Mouse (Mus musculus) forebrain, embryonic 13.5 days (tissue): ENCODE results near the gene Alg14. TPM values are rescaled to one million over a fixed set of nuclear protein-coding genes. Genes with fewer than 3 reads are reported as not detected.

ENCODE experiments used
- ATAC-seq: fragments of 200-750 bp; cut with Nextera tagmentation; 2 replicates; pipeline ENCODE4 v1.8.0; 2017
- H3K27ac ChIP-seq: fragments of 300-500 bp; sonication (generic); 2 replicates; pipeline ENCODE4 v1.5.1; 2015; ENCODE audit warnings: inconsistent platforms, mild to moderate bottlenecking, moderate library complexity
- H3K27me3 ChIP-seq: fragments of 300-500 bp; sonication (generic); 2 replicates; pipeline ENCODE4 v1.6.1; 2015; ENCODE audit warnings: mild to moderate bottlenecking, inconsistent platforms
- H3K36me3 ChIP-seq: fragments of 300-500 bp; sonication (generic); 2 replicates; pipeline ENCODE4 v1.6.1; 2015; ENCODE audit warnings: mild to moderate bottlenecking, inconsistent platforms; ENCODE audit not compliant: poor library complexity, severe bottlenecking
- H3K4me1 ChIP-seq: fragments of 300-500 bp; sonication (generic); 2 replicates; pipeline ENCODE4 v1.6.1; 2015; ENCODE audit warnings: inconsistent platforms
- H3K4me2 ChIP-seq: fragments of 300-500 bp; sonication (generic); 2 replicates; pipeline ENCODE4 v1.6.1; 2015; ENCODE audit warnings: inconsistent platforms, mild to moderate bottlenecking, moderate library complexity
- H3K4me3 ChIP-seq: fragments of 300-500 bp; sonication (generic); 2 replicates; pipeline ENCODE4 v1.5.1; 2015; ENCODE audit warnings: mild to moderate bottlenecking, inconsistent platforms
- H3K9ac ChIP-seq: fragments of 300-500 bp; sonication (generic); 2 replicates; pipeline ENCODE4 v1.6.1; 2015; ENCODE audit warnings: mild to moderate bottlenecking, inconsistent platforms
- H3K9me3 ChIP-seq: fragments of 300-500 bp; sonication (generic); replicated peaks from 2 replicates; pipeline ENCODE4 v1.6.1; 2016; ENCODE audit warnings: inconsistent platforms
- WGBS: fragments of 180-500 bp; shearing (Covaris S2); methylation state at CpG from one replicate; pipeline ENCODE4 v1.1.7; 2015; 5-methylcytosine and 5-hydroxymethylcytosine counted together
- polyA plus RNA-seq: library from polyadenylated mRNA; unstranded; fragments of >200 nt; fragmentation: Nextera tagmentation; extraction: Ambion mirVana; gene quantifications from 2 replicates; pipeline ENCODE4 v1.2.1, GENCODE M21; 2015

Alg14 gene
- polyA plus RNA-seq, 1 experiment from 2014 or later = 34.8 TPM

- no peak for ATAC-seq
- Histone ChIP-seq H3K9ac (no peak overlapping the region), H3K4me1 (peaks cover 14% of the 10 kb centered on the region; the same call in 1 of the 2 replicates), H3K27me3 (no peaks in the 10 kb centered on the region), H3K4me3 (no peak overlapping the region), H3K27ac (no peak overlapping the region), H3K4me2 (no peak overlapping the region), H3K36me3 (no peaks in the 10 kb centered on the region), H3K9me3 (no peaks in the 10 kb centered on the region)
- WGBS = 89% methylated on average over 9 of the region's 9 CpGs
Observed at GRCm38 (mm10) chr3:121373897-121374441, 82.4 kb downstream of the Alg14 start.

DNA sequence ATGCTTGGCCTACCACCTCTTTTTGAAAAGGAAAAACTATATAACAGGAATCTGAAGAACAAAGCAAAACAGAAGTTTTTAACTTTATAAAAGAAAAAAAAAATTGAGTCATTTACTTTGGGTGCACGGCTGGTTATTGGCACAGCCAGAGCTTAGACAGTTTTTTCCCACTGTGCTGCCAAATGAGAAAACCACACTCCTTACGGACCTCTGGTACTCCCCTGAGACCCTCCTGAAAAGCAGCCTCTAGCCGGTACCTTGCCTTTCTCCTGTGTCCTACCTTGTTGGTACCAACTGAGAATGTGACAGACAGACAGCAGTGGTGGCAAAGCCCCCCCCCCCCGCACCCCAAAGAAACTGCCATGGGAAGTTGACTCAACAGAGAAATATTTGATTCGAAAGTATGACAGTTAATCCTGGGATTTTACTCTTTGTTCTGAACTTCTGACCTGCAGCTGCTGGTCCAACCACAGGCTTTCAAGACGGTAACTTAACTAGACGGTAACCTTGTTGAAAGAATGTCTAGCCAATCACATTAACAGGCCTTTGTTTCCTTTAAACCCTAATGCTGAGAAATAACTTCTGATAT, 84.1 kb downstream of the Alg14 start:
- Histone ChIP-seq H3K36me3 (no peaks in the 10 kb centered on the region), H3K4me3 (no peak overlapping the region), H3K9me3 (no peaks in the 10 kb centered on the region), H3K4me1 (peaks cover 11% of the 10 kb centered on the region; the same call in 1 of the 2 replicates), H3K27me3 (no peaks in the 10 kb centered on the region), H3K27ac (no peak overlapping the region), H3K9ac (no peak overlapping the region), H3K4me2 (no peak overlapping the region)
- ATAC-seq = no peak
- 63% methylated on average over 7 of the region's 7 CpGs for WGBS

GRCm38 (mm10) chr3:121378708-121379612, 87.4 kb downstream of the Alg14 start:
- Histone ChIP-seq H3K9ac (no peak overlapping the region), H3K27me3 (no peaks in the 10 kb centered on the region), H3K4me1 (no peaks in the 10 kb centered on the region), H3K4me3 (no peak overlapping the region), H3K4me2 (no peak overlapping the region), H3K9me3 (no peaks in the 10 kb centered on the region), H3K36me3 (no peaks in the 10 kb centered on the region), H3K27ac (no peak overlapping the region)
- no peak for ATAC-seq
- 61% methylated on average over 15 of the region's 15 CpGs for WGBS

GRCm38 (mm10) chr3:121379699-121380098, 88.1 kb downstream of the Alg14 start:
- 89% methylated on average over 5 of the region's 5 CpGs for WGBS
- Histone ChIP-seq H3K36me3 (no peaks in the 10 kb centered on the region), H3K4me1 (no peaks in the 10 kb centered on the region), H3K4me2 (no peak overlapping the region), H3K9me3 (no peaks in the 10 kb centered on the region), H3K9ac (no peak overlapping the region), H3K4me3 (no peak overlapping the region), H3K27ac (no peak overlapping the region), H3K27me3 (no peaks in the 10 kb centered on the region)
- no peak for ATAC-seq

GRCm38 (mm10) chr3:121387471-121388009, 96.0 kb downstream of the Alg14 start:
- H3K4me2 ChIP-seq = no peak overlapping the region
- no peaks in the 10 kb centered on the region for H3K27me3 ChIP-seq
- no peak overlapping the region for H3K4me3 ChIP-seq
- H3K9me3 ChIP-seq = no peaks in the 10 kb centered on the region
- H3K36me3 ChIP-seq = no peaks in the 10 kb centered on the region
- H3K4me1 ChIP-seq = peaks cover 11% of the 10 kb centered on the region
- ATAC-seq = no peak
- no peak overlapping the region for H3K9ac ChIP-seq
- H3K27ac ChIP-seq = no peak overlapping the region
- 75% methylated on average over 3 of the region's 3 CpGs for WGBS

GRCm38 (mm10) chr3:121389366-121389765, 97.8 kb downstream of the Alg14 start:
- 81% methylated on average over 8 of the region's 8 CpGs for WGBS
- Histone ChIP-seq H3K36me3 (no peaks in the 10 kb centered on the region), H3K4me1 (peaks cover 11% of the 10 kb centered on the region), H3K27me3 (no peaks in the 10 kb centered on the region), H3K27ac (no peak overlapping the region), H3K9ac (no peak overlapping the region), H3K4me2 (no peak overlapping the region), H3K9me3 (no peaks in the 10 kb centered on the region), H3K4me3 (no peak overlapping the region)
- no peak for ATAC-seq

DNA sequence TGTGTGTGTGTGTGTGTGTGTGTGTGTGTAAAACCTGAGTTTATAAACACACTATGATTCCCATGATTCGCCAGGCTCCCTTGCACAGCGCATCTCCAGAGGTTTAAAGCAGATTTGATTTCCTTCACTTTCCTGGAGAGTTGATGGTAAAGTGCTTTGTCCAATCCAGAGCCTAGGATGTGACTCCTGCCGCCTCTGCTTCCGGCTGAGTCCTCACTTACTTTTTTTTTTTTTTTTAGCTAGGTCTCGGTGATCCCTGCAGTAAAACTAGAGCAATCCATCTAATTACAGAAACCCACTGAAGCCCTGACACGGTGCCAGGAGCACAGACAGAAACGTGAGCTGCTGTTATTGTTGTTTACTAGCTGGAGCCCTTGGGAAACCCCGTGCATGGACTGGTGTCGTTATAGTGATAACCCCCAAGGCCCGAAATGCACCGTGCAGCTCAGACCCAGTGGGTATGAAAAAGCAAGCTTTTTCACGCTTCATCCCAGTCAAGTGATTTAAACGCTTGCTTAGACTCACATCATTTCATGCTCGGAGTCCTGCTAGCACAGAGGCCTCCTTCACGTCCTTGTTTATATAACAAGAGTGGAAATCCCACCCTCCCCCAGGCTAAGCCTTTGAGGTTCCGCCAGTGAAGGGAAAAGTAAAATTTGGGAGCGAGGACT, 98.4 kb downstream of the Alg14 start:
- peak overlapping the region; percentile 45; the same call in 1 of the 2 replicates for H3K9ac ChIP-seq

DNA sequence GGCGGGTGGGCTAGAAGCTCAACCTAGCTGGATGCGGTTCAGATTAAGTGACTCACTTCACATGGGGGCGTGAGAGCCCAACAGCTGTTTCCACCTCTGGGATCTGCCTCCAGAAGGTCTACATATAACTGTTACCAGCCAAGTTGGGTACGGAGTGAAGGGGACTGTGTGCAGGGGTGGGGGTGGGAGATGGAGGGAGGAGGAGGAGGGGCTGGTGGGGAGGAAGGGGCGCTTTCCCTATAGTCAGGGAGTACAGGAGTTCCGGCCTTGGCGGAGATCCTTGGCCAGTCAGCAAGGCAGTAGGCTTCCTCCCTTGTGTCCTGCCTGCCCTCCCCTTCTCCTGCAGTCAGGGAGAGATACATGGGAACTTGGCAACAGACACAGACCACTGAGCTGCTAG, 99.2 kb downstream of the Alg14 start:
- Histone ChIP-seq H3K9me3 (no peaks in the 10 kb centered on the region), H3K4me1 (peaks cover 11% of the 10 kb centered on the region), H3K4me2 (no peak overlapping the region), H3K4me3 (no peak overlapping the region), H3K27ac (no peak overlapping the region), H3K9ac (no peak overlapping the region), H3K27me3 (no peaks in the 10 kb centered on the region), H3K36me3 (no peaks in the 10 kb centered on the region)
- WGBS = 76% methylated on average over 7 of the region's 7 CpGs
- no peak; the same call in 1 of the 2 replicates for ATAC-seq

More for the DNA sequence above, 98.4 kb downstream of the Alg14 start:
- 21% methylated on average over 17 of the region's 17 CpGs for WGBS
- Histone ChIP-seq H3K27me3 (no peaks in the 10 kb centered on the region), H3K9me3 (no peaks in the 10 kb centered on the region), H3K36me3 (no peaks in the 10 kb centered on the region), H3K4me3 (peak overlapping the region; percentile 17; the same call in 1 of the 2 replicates), H3K27ac (no peak overlapping the region), H3K4me2 (peak overlapping the region; percentile 45), H3K4me1 (peaks cover 11% of the 10 kb centered on the region)
- ATAC-seq = peak; percentile 70

GRCm38 (mm10) chr3:121395588-121396295, 104.2 kb downstream of the Alg14 start:
- no peaks in the 10 kb centered on the region for H3K27me3 ChIP-seq
- WGBS = 85% methylated on average over 16 of the region's 16 CpGs
- ATAC-seq = no peak
- H3K36me3 ChIP-seq = no peaks in the 10 kb centered on the region
- no peaks in the 10 kb centered on the region for H3K9me3 ChIP-seq
- no peak overlapping the region for H3K9ac ChIP-seq
- H3K4me3 ChIP-seq = no peak overlapping the region
- no peak overlapping the region for H3K27ac ChIP-seq
- no peak overlapping the region for H3K4me2 ChIP-seq
- H3K4me1 ChIP-seq = peaks cover 2% of the 10 kb centered on the region; the same call in 1 of the 2 replicates

- Histone ChIP-seq H3K4me1 (no peaks in the 10 kb centered on the region), H3K36me3 (no peaks in the 10 kb centered on the region), H3K27ac (no peak overlapping the region), H3K9me3 (no peaks in the 10 kb centered on the region), H3K27me3 (no peaks in the 10 kb centered on the region), H3K4me2 (no peak overlapping the region), H3K9ac (no peak overlapping the region), H3K4me3 (no peak overlapping the region)
- no peak for ATAC-seq
- WGBS = 84% methylated on average over 7 of the region's 7 CpGs
Observed at GRCm38 (mm10) chr3:121396561-121396960, 105.0 kb downstream of the Alg14 start.

- no peaks in the 10 kb centered on the region for H3K27me3 ChIP-seq
- no peak overlapping the region for H3K4me3 ChIP-seq
- WGBS = 78% methylated on average over 6 of the region's 6 CpGs
- no peak overlapping the region for H3K9ac ChIP-seq
- no peaks in the 10 kb centered on the region for H3K9me3 ChIP-seq
- no peak for ATAC-seq
- H3K36me3 ChIP-seq = no peaks in the 10 kb centered on the region
- no peak overlapping the region for H3K27ac ChIP-seq
- no peak overlapping the region for H3K4me2 ChIP-seq
- H3K4me1 ChIP-seq = no peaks in the 10 kb centered on the region
Observed at GRCm38 (mm10) chr3:121397007-121397406, 105.4 kb downstream of the Alg14 start.
